Mouse (Mus musculus) stomach, postnatal 0 days (tissue): Measurements from ENCODE around the gene Zdhhc18. TPM values are rescaled to one million over a fixed set of nuclear protein-coding genes. Genes with fewer than 3 reads are reported as not detected.
"Not testable (repeated sequence)": the region's sequence is repeated elsewhere in the genome, so short reads cannot be mapped to it uniquely, and the experiment has no call there.

Experiments used
- ATAC-seq: fragments of 200-750 bp; cut with Nextera tagmentation; 2 replicates; pipeline ENCODE4 v1.8.0; 2017; ENCODE audit not compliant: low FRiP score, low TSS enrichment
- DNase-seq: peaks from one replicate; pipeline ENCODE4 v3.0.0-alpha.2; 2016; ENCODE audit warnings: low spot score
- H3K27ac ChIP-seq: fragments of 300-500 bp; sonication (generic); replicated peaks from 2 replicates; pipeline ENCODE4 v1.5.1; 2014; ENCODE audit warnings: mild to moderate bottlenecking, control low read depth
- H3K27me3 ChIP-seq: fragments of 300-500 bp; sonication (generic); 2 replicates; pipeline ENCODE4 v1.6.1; 2014; ENCODE audit warnings: low read length; ENCODE audit not compliant: control insufficient read depth, insufficient read depth
- H3K36me3 ChIP-seq: fragments of 300-500 bp; sonication (generic); 2 replicates; pipeline ENCODE4 v1.6.1; 2014; ENCODE audit warnings: low read length, mixed read lengths; ENCODE audit not compliant: control insufficient read depth, insufficient read depth
- H3K4me1 ChIP-seq: fragments of 300-500 bp; sonication (generic); replicated peaks from 2 replicates; pipeline ENCODE4 v1.6.1; 2014; ENCODE audit warnings: antibody characterized with exemption; ENCODE audit not compliant: control insufficient read depth, insufficient read depth
- H3K4me2 ChIP-seq: fragments of 300-500 bp; sonication (generic); replicated peaks from 2 replicates; pipeline ENCODE4 v1.6.1; 2014; ENCODE audit warnings: low read depth, mild to moderate bottlenecking, control low read depth, moderate library complexity
- H3K4me3 ChIP-seq: fragments of 300-500 bp; sonication (generic); 2 replicates; pipeline ENCODE4 v1.5.1; 2014; ENCODE audit warnings: low read depth, low read length, control low read depth
- H3K9ac ChIP-seq: fragments of 300-500 bp; sonication (generic); 2 replicates; pipeline ENCODE4 v1.6.1; 2014; ENCODE audit warnings: mild to moderate bottlenecking, low read length, control low read depth, mixed read lengths
- H3K9me3 ChIP-seq: fragments of 300-500 bp; sonication (generic); 2 replicates; pipeline ENCODE4 v1.6.1; 2016; ENCODE audit warnings: low read length; ENCODE audit not compliant: control insufficient read depth
- CTCF ChIP-seq: IDR thresholded peaks from 2 replicates; pipeline ENCODE4 v1.5.1; 2016; ENCODE audit warnings: antibody characterized with exemption, low read depth, mild to moderate bottlenecking, moderate library complexity
- EP300 ChIP-seq: optimal IDR thresholded peaks from 2 replicates; pipeline ENCODE3; 2016; ENCODE audit warnings: antibody characterized with exemption
- WGBS: fragments of 180-500 bp; shearing (Covaris S2); extraction: QIAGEN DNeasy Blood & Tissue Kit; methylation state at CpG from one replicate; pipeline ENCODE4 v1.1.7; 2014; 5-methylcytosine and 5-hydroxymethylcytosine counted together
- polyA plus RNA-seq: library from polyadenylated mRNA; unstranded; fragments of >200 nt; fragmentation: Nextera tagmentation; extraction: Ambion mirVana; gene quantifications from 2 replicates; pipeline ENCODE4 v1.2.1, GENCODE M21; 2015

The Zdhhc18 gene
- polyA plus RNA-seq, 1 experiment from 2014 or later, result 1.6 TPM

DNA sequence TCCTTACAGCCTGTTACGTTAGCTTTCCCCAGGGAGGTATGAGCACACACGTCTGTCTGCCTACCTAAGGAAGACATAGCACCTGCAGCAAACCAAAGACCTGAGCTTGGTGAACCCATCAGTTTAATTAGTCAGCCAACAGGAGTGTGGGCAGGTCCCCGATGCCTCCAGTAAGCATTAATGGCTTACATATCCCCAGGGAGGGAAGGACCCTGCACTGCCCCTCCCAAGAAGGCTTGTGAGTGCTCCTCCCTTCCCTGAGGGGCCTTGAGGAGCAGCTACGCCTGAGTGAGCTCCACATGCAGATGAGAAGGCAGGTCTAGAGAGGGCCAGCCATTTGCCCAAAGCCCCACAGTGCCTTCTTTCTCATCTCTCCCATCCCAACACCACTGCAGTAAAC is 6.3 kb upstream of the Zdhhc18 start:
- no peak overlapping the region for H3K4me2 ChIP-seq
- H3K27me3 ChIP-seq, result no peaks in the 10 kb centered on the region
- WGBS, result 59% methylated on average over 4 of the region's 4 CpGs
- no peak overlapping the region for H3K4me3 ChIP-seq
- H3K9ac ChIP-seq, result no peak overlapping the region
- H3K4me1 ChIP-seq, result peaks cover 5% of the 10 kb centered on the region
- DNase-seq (no peak), ATAC-seq (no peak)
- no peaks in the 10 kb centered on the region for H3K36me3 ChIP-seq
- no peaks in the 10 kb centered on the region for H3K9me3 ChIP-seq
- no peak for TF ChIP-seq EP300
- no peak for TF ChIP-seq CTCF
- H3K27ac ChIP-seq, result no peak overlapping the region

DNA sequence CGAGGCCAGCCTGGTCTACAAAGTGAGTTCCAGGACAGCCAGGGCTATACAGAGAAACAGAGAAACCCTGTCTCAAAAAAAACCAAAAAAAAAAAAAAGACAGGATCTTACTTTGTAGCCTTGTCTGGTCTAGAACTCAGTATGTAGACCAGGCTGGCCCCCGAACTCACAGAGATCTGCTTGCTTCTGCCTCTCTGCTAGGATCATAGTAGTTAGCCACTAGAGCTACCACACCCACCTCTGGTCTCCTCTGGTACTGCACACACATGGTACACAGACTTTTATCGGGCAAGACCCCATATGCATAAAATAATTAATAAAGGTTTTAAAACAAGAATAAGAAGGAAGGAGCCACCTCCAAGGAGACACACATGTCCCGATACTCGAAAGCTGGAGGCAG is 4.1 kb upstream of the Zdhhc18 start:
- ATAC-seq, H3K36me3 ChIP-seq, DNase-seq, H3K4me1 ChIP-seq, H3K9me3 ChIP-seq, H3K9ac ChIP-seq, H3K4me3 ChIP-seq, H3K27ac ChIP-seq, H3K4me2 ChIP-seq, H3K27me3 ChIP-seq: not testable (repeated sequence)
- TF ChIP-seq CTCF, result peak; percentile 24
- 95% methylated on average over 5 of the region's 5 CpGs for WGBS

- Histone ChIP-seq H3K4me3 (no peak overlapping the region), H3K36me3 (no peaks in the 10 kb centered on the region), H3K4me1 (no peaks in the 10 kb centered on the region), H3K27me3 (no peaks in the 10 kb centered on the region), H3K27ac (no peak overlapping the region), H3K9me3 (no peaks in the 10 kb centered on the region), H3K4me2 (no peak overlapping the region), H3K9ac (no peak overlapping the region)
- 71% methylated on average over 10 of the region's 10 CpGs for WGBS
- DNase-seq (no peak), ATAC-seq (0 out of 2 replicates have a peak, but pooled peaks have one; percentile 31)
- TF ChIP-seq EP300, result no peak
- TF ChIP-seq CTCF, result no peak
These were observed 2.8 kb upstream of the Zdhhc18 start for GRCm38 (mm10) chr4:133652746-133653145.

- no peaks in the 10 kb centered on the region for H3K36me3 ChIP-seq
- ATAC-seq (no peak), DNase-seq (no peak)
- TF ChIP-seq EP300, result no peak
- H3K27ac ChIP-seq, result no peak overlapping the region
- H3K9ac ChIP-seq, result no peak overlapping the region
- no peaks in the 10 kb centered on the region for H3K9me3 ChIP-seq
- WGBS, result 33% methylated on average over 4 of the region's 4 CpGs
- no peak overlapping the region for H3K4me3 ChIP-seq
- no peaks in the 10 kb centered on the region for H3K4me1 ChIP-seq
- H3K4me2 ChIP-seq, result no peak overlapping the region
- H3K27me3 ChIP-seq, result no peaks in the 10 kb centered on the region
These were observed 2.0 kb upstream of the Zdhhc18 start for GRCm38 (mm10) chr4:133651986-133652385.

- WGBS, result 38% methylated on average over 10 of the region's 10 CpGs
- DNase-seq, result no peak
- no peak for TF ChIP-seq EP300
- no peak for TF ChIP-seq CTCF
These were observed 1.5 kb upstream of the Zdhhc18 start for GRCm38 (mm10) chr4:133651445-133651844.

GRCm38 (mm10) chr4:133649464-133649863 is 490 bp downstream of the Zdhhc18 start:
- not testable (repeated sequence) for H3K9me3 ChIP-seq, H3K36me3 ChIP-seq, DNase-seq, H3K4me1 ChIP-seq, H3K9ac ChIP-seq, H3K4me3 ChIP-seq, H3K27ac ChIP-seq, H3K27me3 ChIP-seq, ATAC-seq
- 92% methylated on average over 5 of the region's 5 CpGs for WGBS
- peak overlapping the region; percentile 46; the same call in 1 of the 2 replicates for H3K4me2 ChIP-seq

More at GRCm38 (mm10) chr4:133651445-133651844, 1.5 kb upstream of the Zdhhc18 start:
- Histone ChIP-seq H3K9ac (no peak overlapping the region), H3K36me3 (no peaks in the 10 kb centered on the region), H3K9me3 (no peaks in the 10 kb centered on the region), H3K4me1 (no peaks in the 10 kb centered on the region), H3K27me3 (no peaks in the 10 kb centered on the region), H3K4me3 (no peak overlapping the region), H3K4me2 (no peak overlapping the region), H3K27ac (no peak overlapping the region)
- no peak for ATAC-seq
